Mouse (Mus musculus) lung, postnatal 0 days (tissue): ENCODE results near the gene Ubtf. TPM values are rescaled to one million over a fixed set of nuclear protein-coding genes. Genes with fewer than 3 reads are reported as not detected.

Experiments
- ATAC-seq: fragments of 200-750 bp; cut with Nextera tagmentation; 2 replicates; pipeline ENCODE4 v1.8.0; 2017; ENCODE audit warnings: moderate library complexity
- DNase-seq: peaks from one replicate; pipeline ENCODE4 v3.0.0-alpha.2; 2016; ENCODE audit warnings: low spot score
- H3K27ac ChIP-seq: fragments of 300-500 bp; sonication (generic); 2 replicates; pipeline ENCODE4 v1.5.1; 2014; ENCODE audit warnings: antibody characterized with exemption, mild to moderate bottlenecking, low read length, mixed read lengths
- H3K27me3 ChIP-seq: fragments of 300-500 bp; sonication (generic); replicated peaks from 2 replicates; pipeline ENCODE4 v1.6.1; 2014; ENCODE audit warnings: low read length, mixed read lengths; ENCODE audit not compliant: insufficient read depth
- H3K36me3 ChIP-seq: fragments of 300-500 bp; sonication (generic); 2 replicates; pipeline ENCODE4 v1.6.1; 2014; ENCODE audit warnings: low read length, mixed read lengths; ENCODE audit not compliant: insufficient read depth
- H3K4me1 ChIP-seq: fragments of 300-500 bp; sonication (generic); 2 replicates; pipeline ENCODE4 v1.6.1; 2014; ENCODE audit warnings: antibody characterized with exemption, low read depth, low read length, mixed read lengths; ENCODE audit not compliant: insufficient read depth
- H3K4me2 ChIP-seq: fragments of 300-500 bp; sonication (generic); replicated peaks from 2 replicates; pipeline ENCODE4 v1.6.1; 2014; ENCODE audit warnings: low read depth, mild to moderate bottlenecking, low read length, moderate library complexity, mixed read lengths
- H3K4me3 ChIP-seq: fragments of 300-500 bp; sonication (generic); 2 replicates; pipeline ENCODE4 v1.5.1; 2014; ENCODE audit warnings: low read depth, low read length
- H3K9ac ChIP-seq: fragments of 300-500 bp; sonication (generic); replicated peaks from 2 replicates; pipeline ENCODE4 v1.6.1; 2014; ENCODE audit warnings: low read depth, mild to moderate bottlenecking
- H3K9me3 ChIP-seq: fragments of 300-500 bp; sonication (generic); 2 replicates; pipeline ENCODE4 v1.6.1; 2016; ENCODE audit warnings: low read length, mixed read lengths
- CTCF ChIP-seq: IDR thresholded peaks from 2 replicates; pipeline ENCODE4 v1.5.1; 2016; ENCODE audit warnings: antibody characterized with exemption, mild to moderate bottlenecking
- EP300 ChIP-seq: IDR thresholded peaks from 2 replicates; pipeline ENCODE4 v1.6.1; 2016; ENCODE audit warnings: antibody characterized with exemption, mild to moderate bottlenecking, control low read depth
- WGBS: fragments of 180-500 bp; shearing (Covaris S2); extraction: QIAGEN DNeasy Blood & Tissue Kit; methylation state at CpG from one replicate; pipeline ENCODE4 v1.1.7; 2014; 5-methylcytosine and 5-hydroxymethylcytosine counted together
- polyA plus RNA-seq: library from polyadenylated mRNA; unstranded; fragments of >200 nt; fragmentation: Nextera tagmentation; extraction: Ambion mirVana; gene quantifications from 2 replicates; pipeline ENCODE4 v1.2.1, GENCODE M21; 2015

Gene Ubtf
- polyA plus RNA-seq, 1 experiment from 2014 or later: 53.7 TPM

- peaks cover 3% of the 10 kb centered on the region; the same call in 1 of the 2 replicates for H3K4me1 ChIP-seq
- peak; percentile 94 for DNase-seq
- H3K4me3 ChIP-seq: peak overlapping the region; percentile 99
- WGBS: 4% methylated on average over 48 of the region's 77 CpGs
- peak overlapping the region; percentile 98 for H3K9ac ChIP-seq
- H3K4me2 ChIP-seq: peak overlapping the region; percentile 69
- ATAC-seq: peak; percentile 63
- H3K36me3 ChIP-seq: peaks cover 14% of the 10 kb centered on the region; the same call in 1 of the 2 replicates
- TF ChIP-seq CTCF: no peak
- TF ChIP-seq EP300: no peak
- H3K27ac ChIP-seq: peak overlapping the region; percentile 99
- H3K27me3 ChIP-seq: no peaks in the 10 kb centered on the region
- H3K9me3 ChIP-seq: no peaks in the 10 kb centered on the region
Observed at GRCm38 (mm10) chr11:102317901-102318575, 1.5 kb downstream of the Ubtf start.

- H3K4me3 ChIP-seq: peak overlapping the region; percentile 99
- ATAC-seq: peak; percentile 42
- DNase-seq: peak; percentile 80
- peaks cover 18% of the 10 kb centered on the region; the same call in 1 of the 2 replicates for H3K36me3 ChIP-seq
- 0% methylated on average over 28 of the region's 87 CpGs for WGBS
- peak overlapping the region; percentile 98 for H3K9ac ChIP-seq
- TF ChIP-seq CTCF: peak; percentile 35
- TF ChIP-seq EP300: no peak
- H3K4me1 ChIP-seq: peaks cover 3% of the 10 kb centered on the region; the same call in 1 of the 2 replicates
- H3K27ac ChIP-seq: peak overlapping the region; percentile 99
- H3K27me3 ChIP-seq: no peaks in the 10 kb centered on the region
- H3K9me3 ChIP-seq: no peaks in the 10 kb centered on the region
- peak overlapping the region; percentile 69 for H3K4me2 ChIP-seq
Observed at GRCm38 (mm10) chr11:102317298-102317900, 2.1 kb downstream of the Ubtf start.

- H3K4me1 ChIP-seq: peaks cover 3% of the 10 kb centered on the region; the same call in 1 of the 2 replicates
- ATAC-seq (peak; percentile 43), DNase-seq (peak; percentile 94)
- H3K36me3 ChIP-seq: peaks cover 18% of the 10 kb centered on the region; the same call in 1 of the 2 replicates
- peak overlapping the region; percentile 99 for H3K4me3 ChIP-seq
- H3K4me2 ChIP-seq: peak overlapping the region; percentile 69
- H3K27me3 ChIP-seq: no peaks in the 10 kb centered on the region
- H3K9ac ChIP-seq: peak overlapping the region; percentile 98
- WGBS: 3% methylated on average over 16 of the region's 80 CpGs
- H3K27ac ChIP-seq: peak overlapping the region; percentile 99
- H3K9me3 ChIP-seq: no peaks in the 10 kb centered on the region
- no peak for TF ChIP-seq EP300
- peak; percentile 8 for TF ChIP-seq CTCF
Observed at GRCm38 (mm10) chr11:102316572-102317297, 2.8 kb downstream of the Ubtf start.

- H3K27me3 ChIP-seq: no peaks in the 10 kb centered on the region
- no peak overlapping the region for H3K9ac ChIP-seq
- TF ChIP-seq EP300: no peak
- TF ChIP-seq CTCF: no peak
- peak overlapping the region; percentile 69 for H3K4me2 ChIP-seq
- H3K27ac ChIP-seq: peak overlapping the region; percentile 58; the same call in 1 of the 2 replicates
- peaks cover 3% of the 10 kb centered on the region; the same call in 1 of the 2 replicates for H3K4me1 ChIP-seq
- no peaks in the 10 kb centered on the region for H3K9me3 ChIP-seq
- ATAC-seq (no peak), DNase-seq (no peak)
- peak overlapping the region; percentile 99 for H3K4me3 ChIP-seq
- H3K36me3 ChIP-seq: peaks cover 18% of the 10 kb centered on the region; the same call in 1 of the 2 replicates
- 12% methylated on average over 14 of the region's 14 CpGs for WGBS
Observed at GRCm38 (mm10) chr11:102315690-102316571, 3.6 kb downstream of the Ubtf start.

- Histone ChIP-seq H3K9me3 (no peaks in the 10 kb centered on the region), H3K4me1 (peaks cover 6% of the 10 kb centered on the region), H3K27me3 (no peaks in the 10 kb centered on the region), H3K4me3 (no peak overlapping the region), H3K36me3 (peaks cover 18% of the 10 kb centered on the region; the same call in 1 of the 2 replicates), H3K27ac (no peak overlapping the region), H3K9ac (no peak overlapping the region), H3K4me2 (no peak overlapping the region)
- DNase-seq (no peak), ATAC-seq (no peak)
- TF ChIP-seq CTCF (no peak), EP300 (no peak)
- WGBS: 82% methylated on average over 12 of the region's 12 CpGs
Observed at GRCm38 (mm10) chr11:102314321-102314720, 5.2 kb downstream of the Ubtf start.
